Mouse (Mus musculus) layer of hippocampus, postnatal 14 days (tissue): ENCODE results near the gene Zap70. TPM values are rescaled to one million over a fixed set of nuclear protein-coding genes. Genes with fewer than 3 reads are reported as not detected.
"Not testable (repeated sequence)": the region's sequence is repeated elsewhere in the genome, so short reads cannot be mapped to it uniquely, and the experiment has no call there.

Experiments
- DNase-seq, 2 experiments: peaks; one replicate each; pipeline ENCODE4 v3.0.0; 2021 to 2022; ENCODE audit warnings: low spot score in 2 of 2, mixed read lengths in 1 of 2
- total RNA-seq, 2 experiments: library from RNA; stranded (reverse); gene quantifications; 2 replicates each; pipeline ENCODE4 v1.2.3; 2021

The Zap70 gene
- total RNA-seq, 2 experiments from 2014 or later: 4.7 TPM

GRCm38 (mm10) chr1:36772198-36772934 lies 10.8 kb downstream of the Zap70 start:
- DNase-seq: no peak

- no peak for DNase-seq
These were observed 19.2 kb downstream of the Zap70 start for GRCm38 (mm10) chr1:36780793-36781192.

DNA sequence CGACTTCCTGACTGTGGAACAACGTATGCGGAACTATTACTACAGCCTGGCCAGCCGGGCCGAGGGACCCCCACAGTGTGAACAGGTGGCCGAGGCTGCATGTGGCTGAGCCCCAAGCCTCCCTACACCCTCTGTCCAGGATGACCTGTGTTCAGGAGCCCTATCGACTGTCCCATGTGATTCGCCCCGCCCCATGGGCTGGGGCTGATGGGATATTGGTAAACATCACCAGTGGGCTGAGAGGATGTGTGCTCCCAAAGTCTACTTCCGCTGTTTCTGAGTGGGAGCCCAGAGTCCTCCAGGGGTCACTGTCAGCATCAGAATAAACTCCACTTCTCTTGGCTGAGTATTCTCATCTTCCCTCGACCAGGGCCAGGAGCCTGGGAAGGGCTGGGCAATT lies 20.9 kb downstream of the Zap70 start:
- no peak for DNase-seq

DNA sequence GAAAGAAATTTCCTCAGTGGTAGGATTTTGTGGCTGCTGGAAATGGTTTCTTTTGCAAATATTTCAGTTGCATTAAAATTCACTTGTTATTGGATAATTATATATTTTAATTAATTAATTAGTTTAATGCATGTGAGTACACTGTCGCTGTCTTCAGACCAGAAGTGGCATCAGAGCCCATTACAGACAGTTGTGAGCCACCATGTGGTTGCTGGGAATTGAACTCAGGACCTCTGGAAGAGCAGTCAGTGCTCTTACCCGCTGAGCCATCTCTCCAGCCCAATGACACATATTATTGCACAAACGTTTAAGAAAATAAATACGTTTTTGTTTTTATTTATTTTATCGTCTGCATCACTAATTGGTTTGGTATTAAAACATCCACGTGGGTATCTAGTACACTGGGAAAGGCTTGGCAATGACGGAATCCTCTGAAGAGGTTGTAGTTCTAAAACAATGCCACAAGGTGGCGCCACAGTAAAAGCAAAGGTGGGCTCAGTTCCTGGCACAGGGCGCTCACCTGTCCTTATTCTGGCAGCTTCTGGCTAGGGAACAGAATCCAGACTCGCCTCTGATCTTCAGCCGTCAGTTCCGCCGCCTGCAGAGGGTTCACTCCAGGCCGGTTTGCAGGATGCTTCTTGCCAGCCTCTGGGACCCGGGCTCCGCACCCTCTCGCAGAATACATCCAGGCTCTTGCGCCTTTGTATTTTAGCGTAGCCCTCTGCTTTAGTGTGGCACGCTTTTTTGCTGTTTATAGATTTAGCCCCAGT lies 23.0 kb downstream of the Zap70 start:
- peak; percentile 85 to 91 for DNase-seq

DNA sequence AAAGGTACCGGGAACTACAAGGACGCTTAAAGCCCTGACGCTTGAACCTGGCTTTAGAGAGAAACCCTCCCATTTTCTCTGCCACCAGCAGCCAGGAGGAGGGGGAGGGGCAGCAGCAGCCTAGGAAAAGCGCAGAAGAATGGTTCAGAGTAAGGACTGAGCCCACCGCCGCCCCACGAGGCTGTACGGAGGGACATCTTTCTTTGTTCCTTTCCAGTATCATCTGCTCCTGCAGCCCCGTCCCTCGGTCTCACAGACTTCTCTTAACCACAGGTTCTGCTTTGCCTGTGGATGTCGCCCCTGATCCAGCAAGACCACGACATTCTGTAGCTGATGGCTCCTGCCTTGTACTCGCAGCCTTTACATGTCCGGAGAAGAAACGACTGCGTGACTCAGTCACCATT lies 23.6 kb downstream of the Zap70 start:
- DNase-seq: peak; percentile 21 to 39

DNA sequence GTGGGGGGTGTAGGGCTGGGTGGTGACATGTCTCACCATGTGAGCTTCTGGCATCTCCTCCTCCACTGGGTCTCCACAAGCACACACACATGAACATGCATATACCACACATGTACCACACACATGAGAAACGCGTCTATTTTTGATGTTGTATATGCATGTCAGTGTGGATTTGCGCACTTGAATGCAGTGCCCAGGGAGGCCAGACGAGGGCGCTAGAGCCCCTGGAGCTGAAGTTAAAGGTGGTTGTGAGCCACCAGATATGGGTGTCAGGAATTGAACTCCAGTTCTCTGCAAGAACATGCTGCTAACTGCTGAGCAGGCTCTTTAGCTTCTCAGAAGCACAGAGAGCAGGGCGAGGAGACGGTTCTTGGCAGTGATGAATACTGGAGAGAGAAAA lies 24.8 kb downstream of the Zap70 start:
- DNase-seq: no peak

DNA sequence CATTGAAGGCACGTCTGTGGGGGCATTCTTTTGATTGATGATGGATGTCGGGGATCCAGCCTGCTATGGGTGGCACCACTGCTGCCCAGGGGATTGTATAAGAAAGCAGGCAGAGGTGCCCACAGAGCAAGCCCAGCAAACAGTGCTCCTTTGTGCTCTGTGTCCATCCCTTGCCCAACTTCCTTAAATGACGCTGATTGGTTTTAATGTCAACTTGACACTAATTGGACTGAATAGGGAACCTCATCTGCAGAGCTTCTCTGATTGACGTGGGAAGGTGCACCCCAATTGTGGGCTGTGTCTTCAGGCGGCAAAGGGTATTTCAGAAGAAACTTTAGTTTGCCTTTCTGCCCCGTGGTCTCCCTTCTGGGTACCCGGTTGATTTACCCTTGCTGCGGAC lies 27.8 kb downstream of the Zap70 start:
- DNase-seq: no peak

- DNase-seq: no peak
These were observed 35.1 kb downstream of the Zap70 start for GRCm38 (mm10) chr1:36796711-36797110.

GRCm38 (mm10) chr1:36797481-36797880 lies 35.9 kb downstream of the Zap70 start:
- DNase-seq: peak; percentile 44 to 56

GRCm38 (mm10) chr1:36800379-36801011 lies 38.9 kb downstream of the Zap70 start:
- DNase-seq: no peak

- DNase-seq: no peak
These were observed 42.7 kb downstream of the Zap70 start for GRCm38 (mm10) chr1:36804259-36804658.

GRCm38 (mm10) chr1:36804833-36805232 lies 43.2 kb downstream of the Zap70 start:
- no peak for DNase-seq

DNA sequence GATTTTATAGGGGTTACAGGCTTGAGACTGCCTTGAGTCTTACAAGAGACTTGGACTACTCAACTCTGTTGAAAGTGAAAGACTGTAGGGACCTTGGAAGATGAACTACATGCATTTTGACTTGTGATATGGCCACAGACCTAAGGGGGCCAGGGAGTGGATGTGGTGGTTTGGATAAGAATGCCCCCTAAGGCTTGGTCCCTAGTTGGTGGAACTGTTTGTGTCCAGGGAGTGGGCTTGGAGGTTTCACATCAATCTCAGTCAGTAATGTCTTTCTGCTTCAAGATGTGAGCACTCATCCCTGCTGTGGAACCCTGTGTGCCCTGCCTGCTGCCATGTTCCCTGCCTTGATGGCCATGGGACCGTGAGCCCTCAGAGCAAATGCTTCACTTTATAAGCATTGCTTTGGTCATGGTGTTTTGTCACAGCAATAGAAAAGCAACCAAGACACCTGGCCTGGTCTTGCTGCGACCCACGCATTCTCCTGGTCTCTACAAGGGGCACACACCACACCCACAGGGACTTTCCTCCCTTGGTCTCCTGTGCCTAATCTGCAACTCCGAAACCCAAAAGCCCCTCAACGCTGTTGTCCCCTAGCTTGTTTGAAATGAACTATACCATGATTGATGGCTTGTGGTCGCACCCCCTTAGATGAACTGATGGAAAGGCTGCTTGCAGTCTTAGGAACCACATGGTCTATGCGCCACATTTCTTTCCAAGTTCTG lies 44.7 kb downstream of the Zap70 start:
- no peak for DNase-seq

GRCm38 (mm10) chr1:36807086-36807485 lies 45.5 kb downstream of the Zap70 start:
- DNase-seq: no peak

DNA sequence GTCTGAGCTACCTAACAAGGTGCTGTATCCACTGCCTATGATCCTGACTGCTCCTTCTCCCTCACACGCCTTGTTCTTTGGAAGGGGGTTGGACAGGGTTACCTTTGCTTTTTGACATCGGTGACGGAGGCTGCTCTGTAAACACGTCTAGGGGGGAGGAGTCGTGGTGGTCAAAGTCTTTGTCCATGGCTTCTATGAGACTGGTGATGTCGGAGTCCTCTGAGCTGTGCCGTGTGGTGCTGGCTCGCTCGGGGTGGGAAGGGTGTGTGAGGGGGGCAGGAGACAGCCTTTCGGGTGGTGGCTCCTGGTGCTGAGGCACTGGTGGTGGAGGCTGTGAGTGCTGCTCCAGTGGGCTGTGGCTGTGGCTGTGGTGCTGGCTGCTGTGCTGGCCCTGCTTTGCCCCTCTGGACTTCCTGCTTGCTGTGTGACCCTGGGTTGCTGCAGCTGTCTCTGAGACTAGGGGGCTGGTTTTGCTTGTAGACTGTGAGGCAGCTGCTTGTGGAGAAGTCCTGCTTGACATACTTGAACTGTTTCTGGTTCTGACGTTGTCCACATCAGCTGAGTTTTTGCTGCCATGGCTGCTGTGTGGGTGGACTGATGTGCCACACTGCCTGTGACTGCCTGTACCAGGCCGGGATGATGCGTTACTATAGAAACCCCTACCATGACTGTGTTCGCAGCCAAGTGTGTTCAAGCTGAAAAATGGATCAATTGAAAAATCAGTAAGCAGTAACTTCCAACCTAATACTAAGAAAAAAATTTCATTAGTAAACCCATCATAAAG lies 46.4 kb downstream of the Zap70 start:
- peak in 1 of 2 experiments; percentile 61 for DNase-seq

DNA sequence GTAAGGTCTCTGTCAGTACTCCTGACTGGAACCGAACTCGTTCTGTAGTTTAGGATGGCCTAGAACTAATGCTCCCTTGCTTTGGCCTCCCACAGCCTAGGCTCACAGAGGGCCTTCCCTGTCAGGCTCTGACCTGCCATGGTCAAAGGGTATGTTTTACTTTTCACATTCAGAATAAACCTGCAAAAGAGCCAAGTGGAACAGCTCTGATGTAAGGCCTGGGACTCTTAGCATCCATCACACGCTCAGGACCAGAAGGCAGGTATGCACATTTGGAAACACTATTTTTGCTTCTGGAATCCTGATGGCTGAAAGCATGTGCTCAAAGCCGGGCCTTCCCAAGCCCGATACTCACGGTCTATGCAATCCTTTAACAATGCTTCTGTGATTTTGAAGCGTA lies 50.2 kb downstream of the Zap70 start:
- DNase-seq: no peak

DNA sequence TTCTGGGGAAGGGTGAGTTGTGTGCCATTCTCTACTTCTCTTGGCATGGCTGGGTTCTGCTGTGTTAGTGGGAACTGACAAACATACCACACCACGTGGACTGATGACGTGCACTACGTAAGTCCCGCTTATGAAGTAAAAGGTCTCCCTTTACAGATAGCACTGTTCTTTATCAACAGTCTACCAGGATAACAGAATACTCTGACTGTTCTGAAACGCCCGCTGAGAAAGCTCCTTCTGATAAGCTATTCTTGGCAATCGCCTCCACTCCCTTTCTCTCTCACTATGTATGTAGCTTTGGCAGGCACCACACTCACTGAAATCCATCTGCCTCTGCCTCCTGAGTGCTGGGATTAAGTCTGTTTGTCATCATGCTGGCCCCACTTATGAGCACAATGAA lies 51.8 kb downstream of the Zap70 start:
- DNase-seq: peak; percentile 41 to 71

DNA sequence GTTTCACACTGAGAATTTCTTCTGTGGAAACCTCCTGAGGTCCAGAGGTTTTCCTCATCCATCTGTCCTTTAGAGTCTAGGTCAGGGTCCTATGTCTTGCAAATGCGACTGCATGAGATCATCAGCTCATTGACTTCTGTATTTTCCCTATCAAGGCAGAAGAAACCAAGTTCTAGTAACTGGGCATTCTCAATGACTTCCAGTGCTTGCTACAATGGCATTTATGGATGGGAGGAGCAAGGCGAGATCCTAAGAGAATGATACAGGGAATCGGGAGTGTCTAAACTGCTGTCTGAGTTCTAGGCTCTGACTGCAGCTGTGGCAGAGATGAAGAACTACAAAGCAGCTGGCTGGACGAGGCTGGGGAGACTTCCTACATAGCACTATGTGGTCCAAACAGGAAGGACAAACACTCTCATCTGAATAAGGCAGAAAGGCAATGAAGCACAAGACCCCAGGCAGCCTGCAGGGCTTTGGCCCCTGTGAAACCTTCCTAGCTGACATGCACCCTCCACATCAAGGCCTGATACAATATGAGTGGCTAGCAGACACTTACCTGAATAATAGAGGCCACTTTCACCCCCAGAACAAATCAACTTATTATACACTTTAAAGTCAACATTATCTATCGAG lies 52.8 kb downstream of the Zap70 start:
- no peak for DNase-seq

GRCm38 (mm10) chr1:36815166-36815565 lies 53.6 kb downstream of the Zap70 start:
- no peak for DNase-seq

- DNase-seq: not testable (repeated sequence)
These were observed 60.3 kb downstream of the Zap70 start for GRCm38 (mm10) chr1:36821918-36822317.
